Mouse (Mus musculus): ENCODE results near the gene 1810010H24Rik. TPM values are rescaled to one million over a fixed set of nuclear protein-coding genes. Genes with fewer than 3 reads are reported as not detected.

Gene 1810010H24Rik
- total RNA-seq, 1 experiment = 5.7 TPM

GRCm38 (mm10) chr11:107011669-107012323, 13.7 kb upstream of the 1810010H24Rik start:
- Histone ChIP-seq H3K4me1 (ENCODE audit: control insufficient read depth in 2 of 2, insufficient read depth in 2 of 2, low read length in 2 of 2, poor library complexity in 1 of 2) (peaks cover 0 to 5% of the 10 kb centered on the region in 2 experiments; a peak in 1 of 4 replicates), H3K9ac (ENCODE audit: insufficient read depth, low read depth, low read length, poor library complexity, severe bottlenecking) (peak overlapping the region; percentile 92), H3K4me3 (ENCODE audit: insufficient read depth in 1 of 2, low read depth in 1 of 2, low read length in 2 of 2, poor library complexity in 1 of 2, severe bottlenecking in 1 of 2) (peak overlapping the region; percentile 75 to 80), H3K27ac (ENCODE audit: insufficient read depth, low read depth, low read length, poor library complexity, severe bottlenecking) (peak overlapping the region; percentile 59; the same call in 1 of the 2 replicates), H3K36me3 (ENCODE audit: control insufficient read depth, insufficient read depth, low read length, poor library complexity, severe bottlenecking) (no peaks in the 10 kb centered on the region), H3K9me3 (ENCODE audit: control insufficient read depth, insufficient read depth, low read depth, low read length) (no peaks in the 10 kb centered on the region)
- TF ChIP-seq ZNF384 (IDR thresholded peaks at IDR 0.05; ENCODE audit: low read depth, low read length) (no peak), HCFC1 (IDR thresholded peaks at IDR 0.05; ENCODE audit: borderline replicate concordance, insufficient read depth, low read length) (no peak), CHD2 (IDR thresholded peaks at IDR 0.05; ENCODE audit: low read depth, low read length) (no peak), ZC3H11A (IDR thresholded peaks at IDR 0.05; ENCODE audit: borderline replicate concordance, low read depth, low read length) (no peak), MAFK (IDR thresholded peaks at IDR 0.05; ENCODE audit: insufficient read depth, low read depth, low read length) (no peak)
- in situ Hi-C loops (cut with MboI; ENCODE audit: low sequenced_read_pairs in 2 of 2, unreplicated experiment in 2 of 2) = no loop called here
- no peak for DNase-seq (ENCODE audit: low read depth, low spot score)

GRCm38 (mm10) chr11:107012324-107013017, 13.0 kb upstream of the 1810010H24Rik start:
- Histone ChIP-seq H3K4me3 (ENCODE audit: insufficient read depth in 1 of 2, low read depth in 1 of 2, low read length in 2 of 2, poor library complexity in 1 of 2, severe bottlenecking in 1 of 2) (peak overlapping the region; percentile 75 to 80), H3K9ac (ENCODE audit: insufficient read depth, low read depth, low read length, poor library complexity, severe bottlenecking) (peak overlapping the region; percentile 92), H3K36me3 (ENCODE audit: control insufficient read depth, insufficient read depth, low read length, poor library complexity, severe bottlenecking) (no peaks in the 10 kb centered on the region), H3K27ac (ENCODE audit: insufficient read depth, low read depth, low read length, poor library complexity, severe bottlenecking) (peak overlapping the region; percentile 59; the same call in 1 of the 2 replicates), H3K9me3 (ENCODE audit: control insufficient read depth, insufficient read depth, low read depth, low read length) (no peaks in the 10 kb centered on the region), H3K4me1 (ENCODE audit: control insufficient read depth in 2 of 2, insufficient read depth in 2 of 2, low read length in 2 of 2, poor library complexity in 1 of 2) (peaks cover 0 to 5% of the 10 kb centered on the region in 2 experiments; a peak in 1 of 4 replicates)
- DNase-seq (ENCODE audit: low read depth, low spot score) = peak; percentile 93
- TF ChIP-seq HCFC1 (IDR thresholded peaks at IDR 0.05; ENCODE audit: borderline replicate concordance, insufficient read depth, low read length) (no peak), ZNF384 (IDR thresholded peaks at IDR 0.05; ENCODE audit: low read depth, low read length) (no peak), MAFK (IDR thresholded peaks at IDR 0.05; ENCODE audit: insufficient read depth, low read depth, low read length) (peak; percentile 96), ZC3H11A (IDR thresholded peaks at IDR 0.05; ENCODE audit: borderline replicate concordance, low read depth, low read length) (no peak; the same call in 1 of the 2 replicates), CHD2 (IDR thresholded peaks at IDR 0.05; ENCODE audit: low read depth, low read length) (no peak)
- in situ Hi-C loops (cut with MboI; ENCODE audit: low sequenced_read_pairs in 2 of 2, unreplicated experiment in 2 of 2) = no loop called here

GRCm38 (mm10) chr11:107014020-107014585, 11.4 kb upstream of the 1810010H24Rik start:
- no peak for DNase-seq (ENCODE audit: low read depth, low spot score)

GRCm38 (mm10) chr11:107014597-107015309, 10.7 kb upstream of the 1810010H24Rik start:
- TF ChIP-seq CHD2 (IDR thresholded peaks at IDR 0.05; ENCODE audit: low read depth, low read length) = no peak
- TF ChIP-seq MAFK (IDR thresholded peaks at IDR 0.05; ENCODE audit: insufficient read depth, low read depth, low read length) = no peak
- no peak for TF ChIP-seq ZC3H11A (IDR thresholded peaks at IDR 0.05; ENCODE audit: borderline replicate concordance, low read depth, low read length)
- TF ChIP-seq HCFC1 (IDR thresholded peaks at IDR 0.05; ENCODE audit: borderline replicate concordance, insufficient read depth, low read length) = no peak
- TF ChIP-seq ZNF384 (IDR thresholded peaks at IDR 0.05; ENCODE audit: low read depth, low read length) = no peak
- H3K36me3 ChIP-seq (ENCODE audit: control insufficient read depth, insufficient read depth, low read length, poor library complexity, severe bottlenecking) = no peaks in the 10 kb centered on the region
- DNase-seq (ENCODE audit: low read depth, low spot score) = peak; percentile 75

More at GRCm38 (mm10) chr11:107014020-107014585, 11.4 kb upstream of the 1810010H24Rik start:
- Histone ChIP-seq H3K36me3 (ENCODE audit: control insufficient read depth, insufficient read depth, low read length, poor library complexity, severe bottlenecking) (no peaks in the 10 kb centered on the region), H3K9me3 (ENCODE audit: control insufficient read depth, insufficient read depth, low read depth, low read length) (no peaks in the 10 kb centered on the region), H3K4me3 (ENCODE audit: insufficient read depth in 1 of 2, low read depth in 1 of 2, low read length in 2 of 2, poor library complexity in 1 of 2, severe bottlenecking in 1 of 2) (peak overlapping the region in 1 of 2 experiments; percentile 46; a peak in 2 of 4 replicates), H3K27ac (ENCODE audit: insufficient read depth, low read depth, low read length, poor library complexity, severe bottlenecking) (no peak overlapping the region; the same call in 1 of the 2 replicates), H3K4me1 (ENCODE audit: control insufficient read depth in 2 of 2, insufficient read depth in 2 of 2, low read length in 2 of 2, poor library complexity in 1 of 2) (peaks cover 0 to 5% of the 10 kb centered on the region in 2 experiments; a peak in 1 of 4 replicates), H3K9ac (ENCODE audit: insufficient read depth, low read depth, low read length, poor library complexity, severe bottlenecking) (peak overlapping the region; percentile 53; the same call in 1 of the 2 replicates)
- in situ Hi-C loops (cut with MboI; ENCODE audit: low sequenced_read_pairs in 2 of 2, unreplicated experiment in 2 of 2) = no loop called here
- TF ChIP-seq ZNF384 (IDR thresholded peaks at IDR 0.05; ENCODE audit: low read depth, low read length) (peak; percentile 87), ZC3H11A (IDR thresholded peaks at IDR 0.05; ENCODE audit: borderline replicate concordance, low read depth, low read length) (no peak)

More at GRCm38 (mm10) chr11:107014597-107015309, 10.7 kb upstream of the 1810010H24Rik start:
- Histone ChIP-seq H3K9me3 (ENCODE audit: control insufficient read depth, insufficient read depth, low read depth, low read length) (no peaks in the 10 kb centered on the region), H3K4me1 (ENCODE audit: control insufficient read depth in 2 of 2, insufficient read depth in 2 of 2, low read length in 2 of 2, poor library complexity in 1 of 2) (peaks cover 0 to 5% of the 10 kb centered on the region in 2 experiments; a peak in 1 of 4 replicates), H3K9ac (ENCODE audit: insufficient read depth, low read depth, low read length, poor library complexity, severe bottlenecking) (peak overlapping the region; percentile 53), H3K4me3 (ENCODE audit: insufficient read depth in 1 of 2, low read depth in 1 of 2, low read length in 2 of 2, poor library complexity in 1 of 2, severe bottlenecking in 1 of 2) (peak overlapping the region; percentile 15 to 46; a peak in 3 of 4 replicates), H3K27ac (ENCODE audit: insufficient read depth, low read depth, low read length, poor library complexity, severe bottlenecking) (no peak overlapping the region; the same call in 1 of the 2 replicates)
- in situ Hi-C loops (cut with MboI; ENCODE audit: low sequenced_read_pairs in 2 of 2, unreplicated experiment in 2 of 2) = no loop called here

All from ES-E14 (cell line).